Mouse (Mus musculus): ENCODE measurements around the gene Rad51. TPM values are rescaled to one million over a fixed set of nuclear protein-coding genes. Genes with fewer than 3 reads are reported as not detected.
A peak's percentile ranks its signal among the peaks of the same experiment; 100 is the strongest.

Rad51 gene
- polyA plus RNA-seq, 1 experiment from 2014 or later, result 51.3 TPM

DNA sequence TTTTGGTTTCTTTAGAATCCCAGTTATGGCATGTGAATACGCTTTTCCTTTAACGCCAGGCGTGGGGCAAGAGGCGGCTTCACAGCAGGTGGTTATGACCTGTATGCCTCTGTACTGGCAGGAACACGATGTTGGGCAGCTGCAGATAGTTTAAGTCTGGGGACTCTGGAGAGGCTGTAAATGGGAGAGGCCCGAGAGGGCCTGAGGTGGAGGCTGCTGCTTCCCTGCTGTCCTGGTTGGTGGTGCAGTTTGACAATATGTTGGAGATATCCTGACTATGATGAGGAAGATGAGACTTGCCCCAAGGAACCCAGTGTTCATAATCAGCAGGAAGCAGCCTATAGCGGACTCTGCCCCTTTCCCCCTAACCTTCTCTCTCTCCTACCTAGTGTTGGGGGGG lies 70.3 kb downstream of the Rad51 start:
- ATAC-seq (ENCODE audit: low FRiP score, low read depth), result no peak
- Histone ChIP-seq H3K27me3 (no peaks in the 10 kb centered on the region), H3K9me3 (no peaks in the 10 kb centered on the region), H3K9ac (replicated peaks) (no peak overlapping the region), H3K27ac (replicated peaks) (no peak overlapping the region), H3K4me3 (no peak overlapping the region), H3K4me1 (no peaks in the 10 kb centered on the region), H3K36me3 (peaks cover 54% of the 10 kb centered on the region), H3K4me2 (replicated peaks) (no peak overlapping the region)
- WGBS, result 76% methylated on average over 7 of the region's 7 CpGs

DNA sequence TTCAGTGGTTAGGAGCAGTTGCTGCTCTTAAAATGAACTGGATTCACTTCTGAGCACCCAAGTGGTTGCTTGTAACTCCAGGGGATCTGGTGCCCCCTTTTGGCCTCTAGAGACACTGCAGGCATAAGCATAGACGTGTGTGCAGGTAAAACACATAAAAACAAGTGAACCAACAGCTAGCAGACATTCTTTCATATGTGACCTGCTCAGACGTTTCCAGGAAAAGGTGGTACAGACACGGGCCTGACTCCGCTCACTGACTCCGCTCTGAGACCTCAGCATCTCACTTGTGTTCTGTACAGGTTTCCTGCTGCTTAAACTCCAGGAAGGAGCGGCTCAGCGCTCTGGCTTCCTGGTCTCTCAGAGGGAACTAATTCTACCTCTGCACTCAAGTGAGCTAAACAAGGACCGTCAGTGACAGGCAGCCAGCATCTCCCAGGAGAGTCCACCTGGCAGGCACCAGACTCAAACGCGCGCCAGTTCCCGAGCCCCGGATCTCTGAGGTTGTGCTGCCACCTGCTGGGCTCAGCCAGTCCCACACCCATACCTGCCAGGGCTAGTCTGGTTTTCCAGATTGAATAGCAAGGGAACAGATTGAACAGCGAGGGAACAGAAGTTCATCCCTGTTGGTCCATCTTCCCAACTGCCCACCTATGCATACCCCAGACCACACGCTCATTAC lies 76.6 kb downstream of the Rad51 start:
- Histone ChIP-seq H3K9me3 (no peaks in the 10 kb centered on the region), H3K9ac (replicated peaks) (0 out of 2 replicates have a peak overlapping the region, but pooled peaks have one; percentile 17), H3K27me3 (no peaks in the 10 kb centered on the region), H3K4me1 (peaks cover 6% of the 10 kb centered on the region), H3K27ac (replicated peaks) (no peak overlapping the region), H3K4me2 (replicated peaks) (peak overlapping the region; percentile 50), H3K4me3 (peak overlapping the region; percentile 23), H3K36me3 (peaks cover 9% of the 10 kb centered on the region)
- 10% methylated on average over 15 of the region's 15 CpGs for WGBS
- ATAC-seq (ENCODE audit: low FRiP score, low read depth), result peak; percentile 65

DNA sequence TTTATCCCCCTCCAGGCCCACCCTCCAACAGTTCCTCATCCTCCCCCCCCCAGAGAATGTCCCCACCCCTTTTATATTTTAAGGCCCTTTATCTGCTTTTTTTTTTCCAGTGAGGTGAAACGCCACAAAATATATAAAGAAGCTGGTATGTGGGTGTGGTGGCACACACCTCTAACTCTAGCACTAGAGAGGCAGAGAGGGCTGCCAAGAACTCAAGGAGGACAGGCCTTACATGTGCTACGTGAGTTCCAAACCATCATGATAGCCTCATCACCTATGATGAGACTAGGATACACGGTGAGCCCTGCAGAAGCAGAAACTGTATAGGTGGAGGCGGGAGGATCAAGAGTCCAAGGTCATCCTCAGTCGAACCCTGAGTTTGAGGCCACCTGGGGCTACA lies 78.4 kb downstream of the Rad51 start:
- no peaks in the 10 kb centered on the region for H3K36me3 ChIP-seq
- WGBS, result 93% methylated on average over 5 of the region's 5 CpGs
- H3K9me3 ChIP-seq, result no peaks in the 10 kb centered on the region
- peaks cover 6% of the 10 kb centered on the region for H3K4me1 ChIP-seq
- no peak overlapping the region for H3K9ac ChIP-seq (replicated peaks)
- no peak overlapping the region for H3K27ac ChIP-seq (replicated peaks)
- no peak for ATAC-seq (ENCODE audit: low FRiP score, low read depth)
- H3K4me2 ChIP-seq (replicated peaks), result no peak overlapping the region
- no peak overlapping the region for H3K4me3 ChIP-seq
- no peaks in the 10 kb centered on the region for H3K27me3 ChIP-seq

DNA sequence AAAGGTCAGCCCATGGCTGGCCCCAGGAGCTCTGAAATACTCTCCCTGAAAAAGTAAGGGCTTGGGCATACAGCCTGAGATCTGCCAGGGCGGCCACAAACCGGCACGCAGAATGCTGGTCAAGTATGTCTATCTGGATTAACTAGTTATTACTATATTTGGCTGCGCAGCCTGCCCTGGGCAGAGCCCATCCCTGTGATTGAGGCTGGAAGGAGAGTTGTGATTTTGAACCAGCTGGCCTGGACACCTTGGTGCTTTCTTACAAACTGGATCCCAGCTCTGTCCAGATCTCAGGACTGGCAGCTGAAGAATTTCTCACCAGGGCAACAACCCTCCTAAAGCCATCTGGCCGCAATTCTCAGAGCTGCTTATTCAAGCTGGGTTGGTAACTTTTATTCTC lies 81.5 kb downstream of the Rad51 start:
- Histone ChIP-seq H3K4me1 (peaks cover 8% of the 10 kb centered on the region), H3K9ac (replicated peaks) (no peak overlapping the region), H3K9me3 (no peaks in the 10 kb centered on the region), H3K27ac (replicated peaks) (no peak overlapping the region), H3K4me2 (replicated peaks) (no peak overlapping the region), H3K27me3 (no peaks in the 10 kb centered on the region), H3K4me3 (no peak overlapping the region), H3K36me3 (no peaks in the 10 kb centered on the region)
- no peak for ATAC-seq (ENCODE audit: low FRiP score, low read depth)
- 92% methylated on average over 5 of the region's 5 CpGs for WGBS

DNA sequence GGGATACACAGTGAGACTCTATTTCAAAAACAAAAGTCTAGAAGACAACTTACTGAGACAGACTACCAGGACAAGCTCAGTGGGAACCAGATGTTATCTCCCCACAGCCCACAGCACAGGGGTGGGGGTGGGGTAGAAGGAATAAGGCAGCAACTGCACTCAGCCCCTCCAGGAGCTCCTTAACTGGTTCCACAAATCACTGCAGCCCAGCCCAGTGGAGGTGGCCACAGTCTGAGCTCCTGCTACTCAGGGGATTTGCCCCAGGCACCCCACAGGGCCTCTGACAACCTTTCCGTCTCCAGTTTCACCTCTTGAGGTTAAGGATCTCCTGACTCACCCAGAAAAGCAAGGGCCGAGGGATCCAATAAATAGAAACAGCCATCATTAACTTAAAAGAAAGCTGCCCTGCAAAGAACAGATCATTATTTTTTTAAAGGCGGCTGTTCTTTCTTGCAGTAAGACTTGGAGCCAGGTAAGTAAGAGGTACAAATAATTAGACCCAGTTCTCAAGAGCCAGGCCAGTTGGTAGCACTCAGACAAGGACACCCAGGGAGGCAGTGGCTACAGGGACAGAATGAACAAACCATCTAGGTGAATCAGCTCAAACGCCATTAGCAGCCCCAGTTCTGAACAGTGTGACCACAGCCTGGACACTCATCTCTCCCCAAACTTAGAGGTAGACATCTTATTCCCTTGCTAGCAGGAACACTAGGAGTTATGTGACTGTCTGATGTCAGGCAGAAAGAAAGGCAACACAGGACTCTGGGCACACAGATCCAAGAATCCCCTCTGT lies 83.9 kb downstream of the Rad51 start:
- H3K4me1 ChIP-seq, result peaks cover 7% of the 10 kb centered on the region
- WGBS, result 38% methylated on average over 4 of the region's 4 CpGs
- H3K4me2 ChIP-seq (replicated peaks), result no peak overlapping the region
- H3K27me3 ChIP-seq, result no peaks in the 10 kb centered on the region
- no peak overlapping the region for H3K27ac ChIP-seq (replicated peaks)
- H3K36me3 ChIP-seq, result no peaks in the 10 kb centered on the region
- no peaks in the 10 kb centered on the region for H3K9me3 ChIP-seq
- H3K9ac ChIP-seq (replicated peaks), result no peak overlapping the region
- ATAC-seq (ENCODE audit: low FRiP score, low read depth), result no peak
- no peak overlapping the region for H3K4me3 ChIP-seq

Other genes with a start within 250 kb of the Rad51 start
- 6.4 and 6.7 TPM in 2 replicates for gene Bahd1, start 212.4 kb upstream of the Rad51 start, polyA plus RNA-seq (2016; fragmentation: Nextera tagmentation; extraction: Ambion mirVana)
- gene Chst14, start 186.3 kb upstream of the Rad51 start, polyA plus RNA-seq (2016; fragmentation: Nextera tagmentation; extraction: Ambion mirVana), result 14.5 and 19.5 TPM in 2 replicates
- gene Ccdc32, start 83.4 kb upstream of the Rad51 start, polyA plus RNA-seq (2016; fragmentation: Nextera tagmentation; extraction: Ambion mirVana), result 26.1 and 28.2 TPM in 2 replicates
- 7.4 and 7.5 TPM in 2 replicates for gene Rpusd2, start 78.0 kb upstream of the Rad51 start, polyA plus RNA-seq (2016; fragmentation: Nextera tagmentation; extraction: Ambion mirVana)
- gene Knl1, start 65.7 kb upstream of the Rad51 start, polyA plus RNA-seq (2016; fragmentation: Nextera tagmentation; extraction: Ambion mirVana), result 60.3 and 61.9 TPM in 2 replicates
- 43.8 and 47.5 TPM in 2 replicates for gene Rmdn3, start 44.2 kb downstream of the Rad51 start, polyA plus RNA-seq (2016; fragmentation: Nextera tagmentation; extraction: Ambion mirVana)
- gene Gchfr, start 55.0 kb downstream of the Rad51 start, polyA plus RNA-seq (2016; fragmentation: Nextera tagmentation; extraction: Ambion mirVana), result 2.7 and 3.3 TPM in 2 replicates
- gene Gm14137, start 61.7 kb downstream of the Rad51 start, polyA plus RNA-seq (2016; fragmentation: Nextera tagmentation; extraction: Ambion mirVana), result 0.85 and 1.2 TPM in 2 replicates
- 44.9 and 53.6 TPM in 2 replicates for gene Zfyve19, start 95.8 kb downstream of the Rad51 start, polyA plus RNA-seq (2016; fragmentation: Nextera tagmentation; extraction: Ambion mirVana)
- 24.7 and 26.8 TPM in 2 replicates for gene Dnajc17, start 96.0 kb downstream of the Rad51 start, polyA plus RNA-seq (2016; fragmentation: Nextera tagmentation; extraction: Ambion mirVana)
- gene Ppp1r14d, start 117.1 kb downstream of the Rad51 start, polyA plus RNA-seq (2016; fragmentation: Nextera tagmentation; extraction: Ambion mirVana), result not detected in 2 replicates
- 0.98 and 1.5 TPM in 2 replicates for gene Spint1, start 124.6 kb downstream of the Rad51 start, polyA plus RNA-seq (2016; fragmentation: Nextera tagmentation; extraction: Ambion mirVana)
- gene Rhov, start 158.5 kb downstream of the Rad51 start, polyA plus RNA-seq (2016; fragmentation: Nextera tagmentation; extraction: Ambion mirVana), result 3.9 and 4.7 TPM in 2 replicates
- 25.9 and 26.9 TPM in 2 replicates for gene Vps18, start 175.9 kb downstream of the Rad51 start, polyA plus RNA-seq (2016; fragmentation: Nextera tagmentation; extraction: Ambion mirVana)
- 4.4 and 5.0 TPM in 2 replicates for gene Dll4, start 213.0 kb downstream of the Rad51 start, polyA plus RNA-seq (2016; fragmentation: Nextera tagmentation; extraction: Ambion mirVana)
- 0.88 and 1.1 TPM in 2 replicates for gene Chac1, start 238.4 kb downstream of the Rad51 start, polyA plus RNA-seq (2016; fragmentation: Nextera tagmentation; extraction: Ambion mirVana)

All from midbrain, embryonic 12.5 days (tissue).